Mouse (Mus musculus) spleen, adult 2 months (tissue): ENCODE data around the gene Otulinl.

ENCODE experiments used
- CTCF ChIP-seq: fragments of 200-500 bp; IDR thresholded peaks from 2 replicates; pipeline ENCODE4 v1.5.1; 2011; ENCODE audit warnings: mild to moderate bottlenecking, inconsistent platforms; ENCODE audit not compliant: insufficient read depth, insufficient read length, insufficient replicate concordance; ENCODE audit errors: extremely low read depth
- POLR2A ChIP-seq: fragments of 200-500 bp; IDR thresholded peaks from 2 replicates; pipeline ENCODE4 v1.6.1; 2011; ENCODE audit warnings: low read depth, low read length, inconsistent platforms

DNA sequence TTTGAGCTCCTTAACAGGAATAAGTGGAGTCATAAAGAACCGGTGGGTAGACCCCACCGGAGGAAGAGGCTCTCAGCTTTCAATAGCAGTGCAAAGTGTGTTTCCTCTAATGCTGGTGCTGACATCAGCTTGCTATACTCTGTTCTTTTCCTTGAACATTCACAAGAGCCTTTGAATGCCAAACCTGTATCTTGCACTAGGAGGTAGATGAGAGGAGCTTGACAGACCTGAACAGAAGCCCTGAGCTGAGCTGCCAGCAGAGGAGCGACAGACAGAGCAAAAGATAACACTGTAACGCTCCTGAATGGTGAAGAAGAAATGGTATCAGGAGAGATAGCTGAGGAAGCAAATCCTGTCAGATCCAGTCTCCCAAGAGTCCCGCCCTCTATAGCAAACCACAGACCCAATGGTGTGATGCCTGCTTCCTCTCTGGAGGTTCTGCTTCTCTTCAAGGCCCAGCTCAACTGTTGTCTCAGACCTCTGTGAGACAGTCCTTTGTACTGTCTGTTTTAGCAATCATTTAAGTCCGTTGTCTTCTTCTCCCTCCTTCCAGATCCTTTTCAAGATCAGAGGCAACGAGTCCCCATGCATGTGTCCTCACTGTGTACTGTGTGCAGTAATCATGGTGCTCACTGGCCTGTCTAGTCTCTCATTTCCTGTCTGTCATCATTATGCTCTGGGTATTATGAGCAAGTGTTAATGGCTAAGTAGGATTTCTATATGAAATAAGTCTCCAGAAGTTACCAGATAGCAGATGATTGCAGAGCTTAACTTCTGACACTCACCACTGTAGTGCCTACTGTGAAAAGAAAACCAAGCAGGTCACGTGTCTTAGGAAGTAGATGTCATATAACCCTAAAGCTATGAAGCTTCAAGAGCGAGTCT is 43.7 kb upstream of the Otulinl start:
- TF ChIP-seq POLR2A (no peak), CTCF (no peak)
